Mouse (Mus musculus) ES-E14 (cell line): Measurements from ENCODE around the gene Ubxn4. TPM values are rescaled to one million over a fixed set of nuclear protein-coding genes. Genes with fewer than 3 reads are reported as not detected.
A peak's percentile ranks its signal among the peaks of the same experiment; 100 is the strongest.

ENCODE experiments used
- DNase-seq: peaks from one replicate; pipeline ENCODE4 v3.0.0-alpha.2; 2013; ENCODE audit warnings: low read depth, low spot score
- H3K27ac ChIP-seq: 2 replicates; pipeline ENCODE4 v1.5.1; 2012; ENCODE audit warnings: low read depth, mild to moderate bottlenecking, low read length, moderate library complexity, mixed read lengths; ENCODE audit not compliant: poor library complexity, insufficient read depth, severe bottlenecking
- H3K36me3 ChIP-seq: 2 replicates; pipeline ENCODE4 v1.6.1; 2012; ENCODE audit warnings: mild to moderate bottlenecking, low read length, moderate library complexity, mixed read lengths; ENCODE audit not compliant: control insufficient read depth, poor library complexity, insufficient read depth, severe bottlenecking
- H3K4me1 ChIP-seq, 2 experiments: fragments of 150-350 bp in 1 of 2; sonication (generic) in 1 of 2; 2 replicates each; pipeline ENCODE4 v1.6.1; 2012; ENCODE audit warnings: low read length in 2 of 2, mild to moderate bottlenecking in 1 of 2, mixed read lengths in 1 of 2; ENCODE audit not compliant: control insufficient read depth in 2 of 2, insufficient read depth in 2 of 2, poor library complexity in 1 of 2
- H3K4me3 ChIP-seq, 2 experiments: fragments of 150-350 bp in 1 of 2; sonication (generic) in 1 of 2; 2 replicates each; pipeline ENCODE4 v1.5.1; 2012; ENCODE audit warnings: low read length in 2 of 2, low read depth in 1 of 2, mild to moderate bottlenecking in 1 of 2, mixed read lengths in 1 of 2; ENCODE audit not compliant: insufficient read depth in 1 of 2, poor library complexity in 1 of 2, severe bottlenecking in 1 of 2
- H3K9ac ChIP-seq: 2 replicates; pipeline ENCODE4 v1.6.1; 2012; ENCODE audit warnings: low read depth, mild to moderate bottlenecking, low read length, mixed read lengths; ENCODE audit not compliant: poor library complexity, insufficient read depth, severe bottlenecking
- H3K9me3 ChIP-seq: fragments of 150-350 bp; sonication (generic); 2 replicates; pipeline ENCODE4 v1.6.1; 2012; ENCODE audit warnings: low read depth, mild to moderate bottlenecking, low read length; ENCODE audit not compliant: control insufficient read depth, insufficient read depth
- CHD2 ChIP-seq: IDR thresholded peaks from 2 replicates; pipeline ENCODE4 v1.6.1; 2014; ENCODE audit warnings: mild to moderate bottlenecking, low read depth, low read length, inconsistent platforms
- HCFC1 ChIP-seq: IDR thresholded peaks from 2 replicates; pipeline ENCODE4 v1.6.1; 2012; ENCODE audit warnings: low read length, inconsistent platforms, borderline replicate concordance; ENCODE audit not compliant: insufficient read depth
- MAFK ChIP-seq: IDR thresholded peaks from 2 replicates; pipeline ENCODE4 v1.6.1; 2014; ENCODE audit warnings: mild to moderate bottlenecking, low read depth, low read length, inconsistent platforms; ENCODE audit not compliant: insufficient read depth
- ZC3H11A ChIP-seq: IDR thresholded peaks from 2 replicates; pipeline ENCODE4 v1.6.1; 2012; ENCODE audit warnings: low read depth, mild to moderate bottlenecking, inconsistent platforms, low read length, borderline replicate concordance
- ZNF384 ChIP-seq: IDR thresholded peaks from 2 replicates; pipeline ENCODE4 v1.6.1; 2012; ENCODE audit warnings: low read depth, low read length, inconsistent platforms
- in situ Hi-C, 2 experiments: fragments of 600-800 bp; cut with MboI; formaldehyde crosslinking; loops; one replicate each; pipeline ENCODE4 v1.15.1; 2025; ENCODE audit warnings: low sequenced_read_pairs in 2 of 2, inconsistent platforms in 1 of 2; ENCODE audit not compliant: unreplicated experiment in 2 of 2
- total RNA-seq: library from RNA; depleted of rRNA; stranded (reverse); fragments of 300-350 nt; gene quantifications from 2 replicates; pipeline ENCODE4 v1.2.3, GENCODE M21; 2012; rRNA removed

Ubxn4 gene
- total RNA-seq = 44.0 and 50.2 TPM in 2 replicates

DNA sequence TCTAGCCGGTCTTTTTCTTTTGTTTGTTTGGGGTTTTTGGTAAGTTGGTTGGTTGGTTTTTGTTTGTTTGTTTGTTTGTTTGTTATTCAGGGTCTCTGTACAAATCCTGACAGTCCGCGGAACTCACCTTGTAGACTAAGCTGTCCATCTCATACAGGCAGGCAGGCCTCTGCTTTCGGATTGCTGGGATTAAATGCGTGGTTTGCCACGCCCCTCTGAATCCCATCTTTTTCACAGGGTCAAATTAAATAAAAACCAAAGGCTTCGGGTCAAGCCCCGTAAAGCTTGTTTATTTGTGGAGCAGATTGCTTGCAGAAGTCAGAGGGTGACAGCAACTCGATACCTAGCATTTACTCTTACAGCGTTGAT lies at the start of gene Ubxn4:
Gene Ubxn4 (plus strand): TSS at position 338 of the 369 bp plus-strand sequence.
- DNase-seq = no peak
- TF ChIP-seq CHD2 (no peak), ZNF384 (no peak), ZC3H11A (no peak), MAFK (no peak), HCFC1 (no peak)

DNA sequence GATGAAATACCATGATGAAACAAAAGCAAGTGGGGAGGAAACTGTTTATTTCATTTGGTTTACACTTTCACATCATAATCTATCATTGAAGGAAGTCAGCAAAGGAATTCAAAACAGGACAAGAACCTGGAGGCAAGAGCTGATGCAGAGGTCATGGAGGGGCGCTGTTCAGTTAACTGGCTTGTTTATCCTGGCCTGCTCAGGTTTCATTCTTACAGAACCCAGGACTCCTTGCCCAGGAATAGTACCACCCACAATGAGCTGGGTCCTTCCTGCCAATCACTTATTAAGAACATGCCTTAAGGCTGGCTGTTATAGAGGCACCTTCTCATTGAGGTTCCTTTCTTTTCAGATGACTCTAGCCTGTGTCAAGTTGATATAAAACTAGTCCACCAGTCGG lies 49.8 kb upstream of the Ubxn4 start:
- H3K27ac ChIP-seq = no peak overlapping the region
- no peak for TF ChIP-seq ZNF384
- no peak for DNase-seq
- no peak overlapping the region for H3K4me3 ChIP-seq
- in situ Hi-C loops = no loop called here
- H3K4me1 ChIP-seq = 0 out of 4 replicates have a peak, but pooled peaks cover 0 to 2% of the 10 kb centered on the region in 2 experiments
- no peak overlapping the region for H3K9ac ChIP-seq
- peaks cover 12% of the 10 kb centered on the region for H3K36me3 ChIP-seq
- H3K9me3 ChIP-seq = no peaks in the 10 kb centered on the region

More for the DNA sequence above, at the start of gene Ubxn4:
- peak within 1 kb of the TSS; percentile 72 to 93 for H3K4me3 ChIP-seq
- peak within 1 kb of the TSS; percentile 94 for H3K9ac ChIP-seq
- H3K36me3 ChIP-seq = peaks cover 2% of the 10 kb centered on the region; the same call in 1 of the 2 replicates
- H3K9me3 ChIP-seq = no peaks in the 10 kb centered on the region
- H3K4me1 ChIP-seq = peaks cover 0 to 5% of the 10 kb centered on the region in 2 experiments; a peak in 1 of 4 replicates
- H3K27ac ChIP-seq = peak within 1 kb of the TSS; percentile 67; the same call in 1 of the 2 replicates
- in situ Hi-C loops = no loop called here

DNA sequence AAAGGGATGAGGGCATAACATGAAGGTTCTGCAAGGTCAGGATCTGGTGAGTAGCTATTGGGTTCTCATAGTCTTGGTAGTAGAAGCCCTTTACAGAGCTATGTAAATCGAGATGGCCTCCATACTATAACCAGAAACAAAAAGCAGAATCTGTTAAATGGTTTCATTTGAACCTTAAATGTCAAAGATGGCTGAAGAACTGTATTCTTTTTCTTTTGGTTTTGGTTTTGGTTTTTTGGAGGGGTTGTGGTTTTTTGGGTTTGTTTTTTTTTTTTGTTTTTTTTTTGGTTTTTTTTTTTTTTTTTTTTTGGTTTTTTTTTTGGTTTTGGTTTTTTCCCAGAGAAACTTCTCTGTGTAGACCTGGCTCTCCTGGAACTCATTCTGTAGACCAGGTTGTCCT lies 46.4 kb upstream of the Ubxn4 start:
- H3K36me3 ChIP-seq = peaks cover 9% of the 10 kb centered on the region
- in situ Hi-C loops = no loop called here
- H3K4me3 ChIP-seq = no peak overlapping the region
- H3K9me3 ChIP-seq = no peaks in the 10 kb centered on the region
- no peak overlapping the region for H3K27ac ChIP-seq
- TF ChIP-seq ZC3H11A (no peak), ZNF384 (peak; percentile 48; the same call in 1 of the 2 replicates)
- no peaks in the 10 kb centered on the region for H3K4me1 ChIP-seq
- no peak for DNase-seq
- H3K9ac ChIP-seq = no peak overlapping the region

DNA sequence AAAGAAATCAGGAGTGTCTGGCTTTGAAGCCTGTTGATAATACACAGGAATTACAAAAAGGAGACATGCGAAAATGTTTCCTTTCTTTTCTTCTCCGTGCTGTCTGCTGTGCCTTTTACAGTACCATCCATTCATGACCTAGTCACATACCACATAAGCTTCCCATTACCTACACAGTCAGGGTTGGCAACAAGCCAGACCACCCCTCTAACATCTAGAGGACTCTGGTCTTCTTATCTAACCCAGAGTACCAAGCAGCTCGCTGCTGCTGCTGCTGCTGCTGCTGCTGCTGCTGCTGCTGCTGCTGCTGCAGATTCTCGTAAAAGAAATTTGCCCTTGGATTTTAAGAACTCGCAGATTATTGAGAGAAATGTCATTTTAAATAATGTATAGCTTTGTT lies 30.5 kb upstream of the Ubxn4 start:
- no peak overlapping the region for H3K9ac ChIP-seq

DNA sequence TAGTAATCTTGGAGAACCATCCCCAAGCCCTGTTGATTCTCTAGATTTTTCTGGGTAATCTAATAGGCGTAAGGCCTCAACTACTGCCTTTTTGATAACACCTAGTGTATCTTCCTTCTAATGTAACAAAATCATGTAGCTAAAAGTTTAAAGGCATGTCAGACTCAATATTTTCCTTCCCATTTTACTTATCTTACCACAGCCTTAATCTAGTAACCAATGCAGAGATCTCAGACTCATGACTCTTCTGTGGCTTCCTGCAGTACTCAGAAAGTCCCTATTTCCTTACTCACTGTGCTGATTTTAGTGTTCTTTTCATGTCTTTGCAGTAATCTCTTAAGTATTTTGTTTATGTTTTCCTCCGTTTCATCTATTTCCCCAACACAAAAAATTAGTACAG lies 21.9 kb upstream of the Ubxn4 start:
- Histone ChIP-seq H3K27ac (no peak overlapping the region), H3K4me3 (no peak overlapping the region), H3K36me3 (peaks cover 6% of the 10 kb centered on the region), H3K9ac (no peak overlapping the region), H3K9me3 (no peaks in the 10 kb centered on the region), H3K4me1 (no peaks in the 10 kb centered on the region)
- DNase-seq = no peak
- in situ Hi-C loops = no loop called here
- TF ChIP-seq MAFK (no peak), CHD2 (no peak), HCFC1 (no peak), ZC3H11A (no peak), ZNF384 (no peak)

More for the DNA sequence above, 30.5 kb upstream of the Ubxn4 start:
- Histone ChIP-seq H3K9me3 (no peaks in the 10 kb centered on the region), H3K27ac (no peak overlapping the region), H3K4me3 (no peak overlapping the region), H3K36me3 (peaks cover 7% of the 10 kb centered on the region), H3K4me1 (no peaks in the 10 kb centered on the region)
- no peak for DNase-seq
- TF ChIP-seq HCFC1 (no peak), ZC3H11A (no peak), MAFK (no peak), ZNF384 (no peak), CHD2 (no peak)
- in situ Hi-C loops = no loop called here
